ENCODE assay signal across 14 mouse cellular contexts in genomic region chr5:21724872-21725271, GRCm38 (mm10). TPM values are rescaled to one million over a fixed set of nuclear protein-coding genes. Genes with fewer than 3 reads are reported as not detected.
DNase-seq lines count a peak whose midpoint lies in the region; ATAC-seq lines count a peak whose summit lies in the region.
"Had no signal": no experiment of that assay in that cellular context is flagged by ENCODE, and none has a peak within 500 bp of the region (broad histone marks: within the 10 kb centered on the region; RNA-seq: fewer than 3 reads in every experiment).

No protein-coding gene starts in this region.

- H3K36me3 ChIP-seq in heart, embryonic 16.5 days (ENCODE audit: control insufficient read depth, insufficient read depth) = no peaks in the 10 kb centered on the region
- H3K36me3 ChIP-seq in embryonic facial prominence, embryonic 15.5 days = no peaks in the 10 kb centered on the region
- H3K36me3 ChIP-seq in hindbrain, embryonic 15.5 days = no peaks in the 10 kb centered on the region
- no peaks in the 10 kb centered on the region for H3K36me3 ChIP-seq in neural tube, embryonic 12.5 days

- no peak overlapping the region; the same call in 1 of the 2 replicates for H3K4me2 ChIP-seq in heart, embryonic 16.5 days (ENCODE audit: low read depth, low read length)
- H3K4me2 ChIP-seq in embryonic facial prominence, embryonic 15.5 days (replicated peaks) = no peak overlapping the region
- H3K4me2 ChIP-seq in hindbrain, embryonic 15.5 days = no peak overlapping the region
- no peak overlapping the region for H3K4me2 ChIP-seq in neural tube, embryonic 12.5 days (replicated peaks)

- H3K9me3 ChIP-seq in heart, embryonic 16.5 days (replicated peaks; ENCODE audit: control insufficient read depth, low read length) = no peaks in the 10 kb centered on the region
- H3K9me3 ChIP-seq in embryonic facial prominence, embryonic 15.5 days (replicated peaks) = no peaks in the 10 kb centered on the region
- H3K9me3 ChIP-seq in hindbrain, embryonic 15.5 days = no peaks in the 10 kb centered on the region
- no peaks in the 10 kb centered on the region for H3K9me3 ChIP-seq in neural tube, embryonic 12.5 days

- no peaks in the 10 kb centered on the region for H3K27me3 ChIP-seq in heart, embryonic 16.5 days (ENCODE audit: control insufficient read depth, insufficient read depth, low read length)
- H3K27me3 ChIP-seq in embryonic facial prominence, embryonic 15.5 days = no peaks in the 10 kb centered on the region
- H3K27me3 ChIP-seq in hindbrain, embryonic 15.5 days = no peaks in the 10 kb centered on the region
- H3K27me3 ChIP-seq in neural tube, embryonic 12.5 days (replicated peaks) = no peaks in the 10 kb centered on the region
- H3K27me3 ChIP-seq: CH12.LX had no signal

- H3K4me1 ChIP-seq in heart, embryonic 16.5 days (ENCODE audit: control insufficient read depth, insufficient read depth, low read length) = peaks cover 5% of the 10 kb centered on the region
- H3K4me1 ChIP-seq in embryonic facial prominence, embryonic 15.5 days = peaks cover 4% of the 10 kb centered on the region; the same call in 1 of the 2 replicates
- peaks cover 9% of the 10 kb centered on the region; the same call in 1 of the 2 replicates for H3K4me1 ChIP-seq in hindbrain, embryonic 15.5 days (replicated peaks)
- no peaks in the 10 kb centered on the region for H3K4me1 ChIP-seq in neural tube, embryonic 12.5 days

- 32% methylated on average over 7 of the region's 7 CpGs for WGBS in heart, embryonic 16.5 days
- WGBS in embryonic facial prominence, embryonic 15.5 days = 33% methylated on average over 7 of the region's 7 CpGs
- WGBS in hindbrain, embryonic 15.5 days = 21% methylated on average over 7 of the region's 7 CpGs
- WGBS in neural tube, embryonic 12.5 days = 42% methylated on average over 7 of the region's 7 CpGs

- peak overlapping the region; percentile 29; the same call in 1 of the 2 replicates for H3K9ac ChIP-seq in heart, embryonic 16.5 days (ENCODE audit: low read length)
- no peak overlapping the region for H3K9ac ChIP-seq in embryonic facial prominence, embryonic 15.5 days
- H3K9ac ChIP-seq in hindbrain, embryonic 15.5 days = no peak overlapping the region
- no peak overlapping the region for H3K9ac ChIP-seq in neural tube, embryonic 12.5 days

- H3K27ac ChIP-seq in heart, embryonic 16.5 days (ENCODE audit: low read length) = peak overlapping the region; percentile 74
- peak overlapping the region; percentile 68 for H3K27ac ChIP-seq in embryonic facial prominence, embryonic 15.5 days (replicated peaks)
- peak overlapping the region; percentile 67 for H3K27ac ChIP-seq in hindbrain, embryonic 15.5 days (replicated peaks)
- H3K27ac ChIP-seq in neural tube, embryonic 12.5 days = peak overlapping the region; percentile 21; the same call in 1 of the 2 replicates
- H3K27ac ChIP-seq: left cerebral cortex, adult 2 months had no signal

- DNase-seq in heart, adult 18-20 months = no peak
- DNase-seq in gastrocnemius, postnatal 25 days = no peak
- no peak for DNase-seq in gastrocnemius, postnatal 4 days (ENCODE audit: low spot score in 2 of 2)
- DNase-seq in adrenal gland, adult 2 months = no peak
- DNase-seq: kidney, adult 2 months; thymus, postnatal 25 days had no signal

- no peak overlapping the region for H3K4me3 ChIP-seq in heart, embryonic 16.5 days (ENCODE audit: low read length)
- H3K4me3 ChIP-seq in embryonic facial prominence, embryonic 15.5 days (replicated peaks) = no peak overlapping the region
- H3K4me3 ChIP-seq in hindbrain, embryonic 15.5 days = no peak overlapping the region
- H3K4me3 ChIP-seq in neural tube, embryonic 12.5 days = no peak overlapping the region
- H3K4me3 ChIP-seq: left cerebral cortex, adult 2 months; myocyte had no signal

- no peak for ATAC-seq in heart, embryonic 16.5 days (replicated peaks; ENCODE audit: extremely low read depth, insufficient read depth, low FRiP score)
- no peak for ATAC-seq in embryonic facial prominence, embryonic 15.5 days (ENCODE audit: insufficient number of reproducible peaks, low FRiP score, low TSS enrichment, low read depth)
- ATAC-seq in hindbrain, embryonic 15.5 days (ENCODE audit: low FRiP score, low read depth) = peak; percentile 76; the same call in 1 of the 2 replicates
- ATAC-seq in neural tube, embryonic 12.5 days (ENCODE audit: low FRiP score, low read depth) = peak; percentile 29; the same call in 1 of the 2 replicates
- ATAC-seq: lung, postnatal 0 days had no signal

RNA-seq across cellular contexts. Expression of gene Pmpcb, which starts 12.1 kb away (rescaled TPM):
- polyA plus RNA-seq in heart, embryonic 16.5 days (2015; fragmentation: Nextera tagmentation; extraction: Ambion mirVana) = 154 and 168 TPM in 2 replicates
- total RNA-seq in heart, adult 18-20 months (2021) = 100 to 1,000 TPM; 264 to 279 TPM
- polyA plus RNA-seq in embryonic facial prominence, embryonic 15.5 days (2015; fragmentation: Nextera tagmentation; extraction: Ambion mirVana) = 72.2 and 74.6 TPM in 2 replicates
- polyA plus RNA-seq in hindbrain, embryonic 15.5 days (2015; fragmentation: Nextera tagmentation; extraction: Ambion mirVana) = 68.7 and 71.6 TPM in 2 replicates
- polyA plus RNA-seq in neural tube, embryonic 12.5 days (2016; fragmentation: Nextera tagmentation; extraction: Ambion mirVana) = 82.7 and 83.2 TPM in 2 replicates
- total RNA-seq in gastrocnemius, postnatal 25 days (2021) = 100 to 1,000 TPM in 1 of 2 experiments, 10 to 100 TPM in 1; 96.9 to 110 TPM
- 100 to 1,000 TPM; 128 TPM for total RNA-seq in gastrocnemius, postnatal 4 days (2021)
- 100 to 1,000 TPM; 273 to 311 TPM for total RNA-seq in adrenal gland, adult 2 months (2021)
- polyA plus RNA-seq in adrenal gland, adult 2 months (2012; rRNA removed) = 27.1 and 35.1 TPM in 2 replicates

RNA-seq across cellular contexts. Expression of gene Napepld, which starts 23.7 kb away (rescaled TPM):
- polyA plus RNA-seq in heart, embryonic 16.5 days (2015; fragmentation: Nextera tagmentation; extraction: Ambion mirVana) = 5.6 and 6.3 TPM in 2 replicates
- 1 to 10 TPM; 6.2 to 6.3 TPM for total RNA-seq in heart, adult 18-20 months (2021)
- 2.2 and 2.8 TPM in 2 replicates for polyA plus RNA-seq in embryonic facial prominence, embryonic 15.5 days (2015; fragmentation: Nextera tagmentation; extraction: Ambion mirVana)
- polyA plus RNA-seq in hindbrain, embryonic 15.5 days (2015; fragmentation: Nextera tagmentation; extraction: Ambion mirVana) = 2.5 and 2.8 TPM in 2 replicates
- 5.4 and 5.5 TPM in 2 replicates for polyA plus RNA-seq in neural tube, embryonic 12.5 days (2016; fragmentation: Nextera tagmentation; extraction: Ambion mirVana)
- 10 to 100 TPM in 1 of 2 experiments, 1 to 10 TPM in 1; 7.7 to 10.9 TPM for total RNA-seq in gastrocnemius, postnatal 25 days (2021)
- 1 to 10 TPM; 4.5 to 4.6 TPM for total RNA-seq in gastrocnemius, postnatal 4 days (2021)
- total RNA-seq in adrenal gland, adult 2 months (2021) = 10 to 100 TPM; 21.2 to 54.5 TPM
- 13.2 and 21.6 TPM in 2 replicates for polyA plus RNA-seq in adrenal gland, adult 2 months (2012; rRNA removed)

Comparison
In these comparisons a context has a peak if more than half of its experiments do, and no peak if none do; other contexts are left out.
1. ATAC-seq: peak in hindbrain, embryonic 15.5 days (single experiment) and neural tube, embryonic 12.5 days (single experiment); none in heart, embryonic 16.5 days (single experiment) and embryonic facial prominence, embryonic 15.5 days (single experiment).
2. H3K27ac ChIP-seq: peak in every context shown above with its lines; median percentile 74 in heart, embryonic 16.5 days; 68 in embryonic facial prominence, embryonic 15.5 days; 67 in hindbrain, embryonic 15.5 days; 21 in neural tube, embryonic 12.5 days.